Mouse (Mus musculus): ENCODE measurements around the gene Gatm.

Gatm gene

DNA sequence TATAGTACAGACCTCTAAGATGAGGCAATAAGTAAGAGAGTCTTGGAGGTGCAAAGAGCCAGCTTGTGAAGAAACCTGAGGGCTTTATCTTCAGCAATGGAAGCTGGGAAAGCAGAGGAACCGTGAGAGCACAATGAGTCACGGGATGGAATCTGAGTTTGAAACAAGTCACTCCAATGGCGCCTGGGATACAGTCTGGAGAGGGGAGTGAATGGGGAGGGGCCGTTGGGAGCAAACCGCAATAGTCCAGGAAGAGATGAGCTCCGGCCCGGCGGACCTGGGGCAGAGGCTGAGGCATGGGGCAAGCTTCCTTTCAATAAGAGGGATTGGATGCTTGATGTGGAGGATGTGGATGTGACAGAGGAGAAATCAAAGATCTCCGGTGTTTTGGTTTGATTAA, 2.3 kb downstream of the Gatm start:
- no peak for DNase-seq (ENCODE audit: low spot score)

GRCm38 (mm10) chr2:122605829-122606228, 5.3 kb downstream of the Gatm start:
- DNase-seq (ENCODE audit: low spot score) = no peak

GRCm38 (mm10) chr2:122601354-122601753, 9.7 kb downstream of the Gatm start:
- DNase-seq (ENCODE audit: low spot score) = no peak

DNA sequence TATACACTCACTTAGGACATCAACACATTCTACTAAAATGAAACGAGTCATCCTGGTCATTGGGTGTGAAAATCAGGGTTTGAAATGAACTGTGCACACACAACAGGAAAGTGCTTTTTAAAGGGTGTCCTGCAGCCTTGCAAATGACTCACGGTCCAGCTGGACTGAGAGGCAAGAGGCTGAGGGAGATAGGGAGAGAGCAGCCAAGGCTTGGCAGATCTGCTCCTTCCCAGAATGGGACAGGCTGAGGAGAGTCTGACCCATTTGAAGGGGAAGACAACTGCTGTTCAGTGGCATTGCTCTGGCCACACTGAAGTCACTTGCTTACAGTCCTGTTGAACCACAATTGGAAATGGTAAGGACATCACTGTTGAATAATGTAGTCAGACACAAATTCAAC, 11.4 kb downstream of the Gatm start:
- no peak for DNase-seq (ENCODE audit: low spot score)

DNA sequence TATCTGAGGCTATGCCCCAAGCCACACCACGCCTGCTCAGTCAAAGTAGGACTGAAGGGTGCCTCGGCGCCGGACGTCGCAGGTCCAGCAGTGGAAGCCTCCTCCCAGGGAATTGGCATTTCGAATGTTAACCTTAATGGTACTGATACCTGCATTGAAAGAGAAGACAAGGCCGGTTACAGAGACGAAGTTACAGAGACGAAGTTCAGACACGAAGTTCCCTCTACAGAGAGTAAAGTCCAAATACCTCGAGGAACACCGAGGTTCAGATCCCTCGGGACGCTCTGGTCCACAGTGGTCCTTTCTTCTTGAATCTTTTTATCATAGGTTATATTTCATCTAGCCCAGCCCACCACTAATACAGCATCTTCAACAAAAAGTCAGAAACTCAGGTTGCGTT, 15.6 kb downstream of the Gatm start:
- DNase-seq (ENCODE audit: low spot score) = no peak

DNA sequence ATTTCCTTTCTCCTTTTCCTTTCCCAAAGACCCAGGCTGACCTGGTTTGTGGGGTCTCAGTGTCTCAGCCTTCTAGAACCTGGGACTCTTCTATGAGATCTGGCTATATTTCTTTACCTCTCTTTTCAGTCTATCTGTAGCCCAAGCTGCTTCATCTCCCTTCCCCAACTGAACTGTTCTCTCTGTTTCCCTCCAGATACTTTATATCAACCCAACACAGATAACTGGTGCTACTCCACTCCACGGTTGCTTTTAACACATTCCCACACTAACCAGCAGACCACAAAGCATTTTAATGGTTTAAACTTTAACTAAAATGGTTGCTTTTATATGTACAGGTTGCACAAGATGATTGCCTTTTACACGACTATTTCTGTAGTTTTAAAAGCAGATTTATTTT, 19.9 kb downstream of the Gatm start:
- no peak for DNase-seq (ENCODE audit: low spot score)

- no peak for DNase-seq (ENCODE audit: low spot score)
These were observed 20.8 kb downstream of the Gatm start for GRCm38 (mm10) chr2:122590351-122590750.

GRCm38 (mm10) chr2:122587861-122588519, 23.1 kb downstream of the Gatm start:
- DNase-seq (ENCODE audit: low spot score) = no peak

- DNase-seq (ENCODE audit: low spot score) = no peak
These were observed 24.8 kb downstream of the Gatm start for GRCm38 (mm10) chr2:122586258-122586657.

DNA sequence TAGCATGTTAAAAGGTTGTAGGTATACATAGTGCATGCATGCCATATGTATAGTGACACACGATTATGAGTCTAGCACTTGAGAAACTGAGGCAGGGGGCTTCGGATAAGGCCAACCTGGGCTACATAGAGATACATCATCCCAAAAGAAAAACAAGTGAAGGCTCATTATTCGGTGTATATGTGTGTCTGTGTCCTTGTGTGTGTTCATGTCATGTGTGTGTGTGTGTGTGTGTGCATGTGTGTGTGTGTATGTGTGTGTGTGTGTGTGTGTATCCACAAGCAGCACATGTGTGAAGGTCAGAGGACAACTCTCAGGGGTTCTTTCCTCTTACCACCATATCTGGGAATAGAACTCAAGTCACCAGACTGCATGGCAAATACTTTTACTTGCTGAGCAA, 28.8 kb downstream of the Gatm start:
- DNase-seq (ENCODE audit: low spot score) = no peak

DNA sequence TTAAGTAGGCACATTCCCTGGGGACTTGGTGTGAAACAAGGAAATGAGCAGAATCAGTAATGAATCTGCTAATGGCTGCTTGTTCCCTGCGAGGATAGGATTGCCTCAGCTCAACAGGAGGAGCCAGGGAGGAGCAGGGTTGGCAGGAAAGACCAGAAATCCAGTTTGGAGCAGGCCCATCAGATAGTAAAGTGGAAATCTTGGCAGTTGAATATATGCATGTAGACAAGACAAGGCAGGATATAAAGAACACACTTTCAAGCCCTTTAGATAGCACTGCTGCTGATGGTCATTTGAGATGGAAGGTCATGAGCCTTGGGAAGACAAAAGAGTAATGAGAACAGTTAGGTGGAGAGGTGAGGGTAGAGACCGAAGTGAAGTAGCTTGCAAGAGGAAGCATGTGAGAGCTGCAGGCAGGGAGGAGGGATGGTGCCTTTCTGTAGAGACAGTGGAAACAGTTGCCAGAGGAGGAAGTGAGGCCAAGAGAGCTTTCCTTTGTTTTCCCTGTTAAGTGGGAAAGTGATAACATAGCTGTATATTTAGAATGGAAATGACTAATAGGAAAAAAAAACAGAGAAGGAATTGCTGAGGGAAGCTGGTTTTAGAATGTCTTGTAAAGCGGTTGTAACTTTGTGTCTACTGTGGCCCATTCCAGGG, 29.6 kb downstream of the Gatm start:
- DNase-seq (ENCODE audit: low spot score) = no peak

- DNase-seq (ENCODE audit: low spot score) = no peak
These were observed 30.7 kb downstream of the Gatm start for GRCm38 (mm10) chr2:122580426-122580825.

DNA sequence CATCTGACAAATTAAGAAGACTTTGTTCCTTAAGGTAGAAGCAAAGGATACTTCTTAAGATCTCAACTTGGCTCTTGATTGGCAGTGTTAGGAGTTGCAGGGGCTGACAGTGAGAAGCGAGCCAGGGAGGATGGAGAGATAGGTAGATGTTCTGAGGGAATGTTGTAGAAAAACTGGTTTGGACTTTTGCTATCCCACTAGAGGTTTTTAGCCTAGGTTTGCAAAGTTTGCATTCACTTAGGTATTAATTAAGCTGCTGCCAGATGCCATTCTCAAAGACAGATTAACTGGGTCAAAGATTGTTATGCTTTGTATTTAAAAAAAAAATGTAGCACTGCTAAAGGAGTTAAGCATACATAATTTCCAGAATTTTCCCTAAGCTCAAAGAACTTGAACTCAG, 33.8 kb downstream of the Gatm start:
- no peak for DNase-seq (ENCODE audit: low spot score)

DNA sequence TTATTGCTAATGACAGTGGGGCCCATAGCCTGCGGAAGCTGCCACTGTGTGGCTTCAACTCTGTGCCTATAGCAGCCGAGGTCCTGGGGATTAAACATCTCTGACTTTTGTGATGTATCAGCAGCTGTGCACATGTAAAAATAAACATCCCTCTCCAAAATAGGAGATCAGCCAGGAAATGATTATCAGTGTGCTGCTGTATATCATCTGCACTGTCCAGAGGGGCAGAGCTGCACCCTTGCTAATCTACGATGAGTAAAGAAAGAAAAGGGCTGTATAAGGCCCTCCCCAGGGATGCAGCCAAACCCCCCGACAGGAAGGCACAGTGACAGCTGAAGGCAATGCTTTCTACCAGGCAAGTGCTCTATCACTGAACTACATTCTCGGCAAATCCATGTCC, 34.8 kb downstream of the Gatm start:
- DNase-seq (ENCODE audit: low spot score) = no peak

- DNase-seq (ENCODE audit: low spot score) = no peak
These were observed 35.6 kb downstream of the Gatm start for GRCm38 (mm10) chr2:122575470-122575869.

DNA sequence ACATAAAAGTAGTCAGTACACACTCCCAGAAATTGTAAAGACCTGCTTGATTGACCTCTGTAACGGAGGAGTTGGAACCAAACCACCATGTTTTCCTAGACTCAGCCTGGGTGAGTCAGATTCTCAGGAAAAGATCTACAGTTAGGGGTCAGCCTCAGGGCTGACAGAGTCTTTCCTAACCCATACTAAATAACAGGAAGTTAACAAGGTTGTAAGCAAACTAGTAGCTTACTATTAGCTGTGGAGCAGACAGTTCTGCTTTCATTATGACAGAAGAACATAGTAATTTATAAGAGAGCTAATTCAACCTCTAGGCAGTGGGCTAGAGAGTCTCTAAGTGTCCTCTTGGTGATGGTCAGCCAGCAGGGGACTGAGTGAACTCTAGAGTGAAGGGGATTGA, 38.7 kb downstream of the Gatm start:
- no peak for DNase-seq (ENCODE audit: low spot score)

DNA sequence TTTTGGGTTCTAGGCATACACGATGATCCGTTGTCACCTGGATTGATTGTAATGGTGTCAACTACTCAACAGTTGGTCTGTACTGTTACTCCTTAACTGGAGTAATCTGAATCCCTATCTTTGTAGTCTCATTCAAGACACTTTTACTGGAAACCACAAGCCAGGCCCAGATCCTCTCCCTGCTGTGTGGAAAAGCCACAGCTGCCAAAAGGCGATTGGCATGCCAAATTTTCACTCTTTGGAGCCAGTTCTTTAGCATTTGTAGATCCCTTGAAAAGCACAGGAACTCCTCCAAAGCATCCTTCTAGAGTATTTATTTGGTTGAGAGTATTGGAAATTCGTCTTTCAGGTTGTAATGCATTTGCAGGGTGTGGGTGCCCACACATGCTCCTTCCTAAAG, 39.8 kb downstream of the Gatm start:
- no peak for DNase-seq (ENCODE audit: low spot score)

- DNase-seq (ENCODE audit: low spot score) = no peak
These were observed 40.7 kb downstream of the Gatm start for GRCm38 (mm10) chr2:122570430-122570829.

DNA sequence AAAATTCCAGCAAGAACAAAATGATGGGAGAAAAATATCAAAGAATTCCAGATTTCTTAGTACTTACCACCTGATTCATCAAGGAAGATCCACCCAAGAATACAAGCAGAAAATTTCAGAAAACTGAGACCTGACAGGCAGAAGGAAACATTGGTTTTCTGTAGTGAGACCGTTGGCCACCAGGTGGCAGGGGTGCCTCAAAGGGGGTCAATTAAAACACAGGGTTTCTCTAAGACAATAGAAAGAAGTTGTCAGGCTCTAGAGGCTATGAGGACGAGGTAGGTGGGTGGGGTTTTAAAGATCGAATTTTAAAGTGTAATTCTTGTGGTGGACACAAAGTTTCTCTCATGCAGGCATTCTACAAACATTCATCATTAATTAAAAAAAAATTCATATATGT, 41.7 kb downstream of the Gatm start:
- DNase-seq (ENCODE audit: low spot score) = peak; percentile 61

GRCm38 (mm10) chr2:122562251-122562650, 48.9 kb downstream of the Gatm start:
- DNase-seq (ENCODE audit: low spot score) = no peak

DNA sequence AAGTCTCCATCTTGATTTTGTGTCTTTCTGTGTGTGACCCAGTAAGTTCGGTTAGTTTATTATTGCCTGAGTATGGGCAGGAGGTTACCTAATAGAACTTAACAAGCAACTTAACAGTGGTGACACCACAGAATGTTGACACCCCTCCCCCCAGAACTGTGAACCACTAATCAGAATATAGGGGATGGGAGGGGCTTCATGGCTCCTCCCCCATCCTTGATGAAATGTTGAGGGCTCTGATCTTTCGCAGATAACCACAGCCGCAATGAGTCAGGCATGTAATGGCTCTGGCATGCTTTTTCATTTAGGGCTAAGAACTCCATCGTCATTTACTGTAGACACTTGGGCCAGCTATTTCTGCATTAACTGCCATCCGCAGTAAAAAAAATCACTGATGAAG, 49.9 kb downstream of the Gatm start:
- no peak for DNase-seq (ENCODE audit: low spot score)

DNA sequence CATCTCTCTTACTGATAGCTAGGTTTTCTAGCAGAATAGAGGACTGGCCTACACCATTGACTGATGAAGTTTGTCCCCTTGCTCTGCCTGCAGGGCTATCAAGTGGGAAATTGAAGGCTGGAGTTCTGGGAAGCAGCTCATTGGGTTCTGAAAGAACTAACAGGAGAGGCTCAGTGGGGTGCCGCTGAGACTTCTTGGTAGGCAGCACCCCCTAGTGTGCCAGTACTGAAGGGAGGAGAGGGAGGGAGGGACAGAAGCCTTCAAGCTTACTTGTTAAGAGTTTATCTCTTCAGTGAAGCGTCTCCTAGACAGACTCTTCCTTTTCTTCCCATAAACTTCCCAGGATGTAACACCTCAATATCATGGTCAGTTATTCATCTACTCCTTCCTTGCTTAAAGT, 52.8 kb downstream of the Gatm start:
- peak; percentile 35 for DNase-seq (ENCODE audit: low spot score)

Data from embryo, embryonic 10.5 days (tissue).